Mouse (Mus musculus): ENCODE data around the gene Mrm2. TPM values are rescaled to one million over a fixed set of nuclear protein-coding genes. Genes with fewer than 3 reads are reported as not detected.

The Mrm2 gene
- 19.5 and 20.9 TPM in 2 replicates for polyA plus RNA-seq (2014; fragmentation: Nextera tagmentation; extraction: Ambion mirVana)

DNA sequence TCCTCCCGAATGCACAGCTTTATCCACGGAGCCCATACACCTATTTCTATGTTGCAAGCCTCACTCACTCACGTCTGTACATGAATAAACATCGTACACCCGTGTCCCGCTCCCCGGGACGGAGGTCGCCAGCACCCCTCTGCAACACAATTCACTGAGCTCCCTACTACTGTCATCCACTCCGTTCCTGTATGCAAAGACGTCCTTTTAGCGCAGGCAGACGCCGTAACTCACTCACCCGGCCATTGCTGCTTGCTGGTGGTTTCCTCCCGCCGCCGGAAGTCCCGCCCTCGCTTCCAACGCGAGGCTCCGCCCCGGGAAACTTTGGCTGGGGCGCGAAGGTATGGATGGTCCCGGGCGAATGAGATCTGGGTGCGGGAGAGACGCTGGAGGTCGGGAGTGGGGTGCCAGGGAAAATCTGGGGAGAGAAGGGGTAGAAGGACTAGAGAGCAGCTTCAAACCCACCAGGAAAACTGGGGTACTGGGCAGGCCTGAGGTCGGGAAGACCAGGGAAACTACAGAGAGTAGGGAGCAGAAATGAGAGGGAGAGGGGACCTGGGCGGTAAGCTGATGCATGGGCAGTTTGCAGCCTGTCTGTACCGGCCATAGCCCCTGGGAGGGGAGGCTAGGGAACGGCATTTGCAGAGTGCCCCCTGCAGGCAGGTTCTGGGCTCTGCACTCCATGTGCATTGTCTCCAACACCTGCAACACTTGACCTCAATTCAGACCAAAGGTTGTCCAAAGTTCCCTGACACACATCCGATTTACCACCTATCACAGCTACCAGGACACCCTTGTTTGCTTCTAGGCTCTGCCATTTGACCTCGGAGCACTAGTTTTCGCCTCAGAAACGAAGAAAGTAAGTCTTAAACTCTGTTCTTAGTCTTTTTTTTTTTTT, at the start of gene Mrm2:
Gene Mrm2 (minus strand): TSS at position 284 of the 898 bp plus-strand sequence.
- Histone ChIP-seq H3K9ac (ENCODE audit: low read length) (peak within 1 kb of the TSS; percentile 68), H3K9me3 (ENCODE audit: control insufficient read depth, low read length) (no peaks in the 10 kb centered on the region), H3K4me2 (ENCODE audit: low read length) (peak within 1 kb of the TSS; percentile 93), H3K36me3 (ENCODE audit: control insufficient read depth, insufficient read depth, low read length) (peaks cover 30% of the 10 kb centered on the region), H3K4me3 (ENCODE audit: low read depth, low read length) (peak within 1 kb of the TSS; percentile 61), H3K27me3 (replicated peaks; ENCODE audit: control insufficient read depth, insufficient read depth, low read length) (no peaks in the 10 kb centered on the region), H3K27ac (ENCODE audit: low read depth) (peak within 1 kb of the TSS; percentile 87), H3K4me1 (replicated peaks; ENCODE audit: control insufficient read depth, insufficient read depth, low read length) (peaks cover 9% of the 10 kb centered on the region)
- 1% methylated on average over 39 of the region's 39 CpGs for WGBS
- ATAC-seq (replicated peaks; ENCODE audit: low FRiP score, low TSS enrichment, low read depth) (peak; percentile 72), DNase-seq (ENCODE audit: low spot score) (peak; percentile 93)

DNA sequence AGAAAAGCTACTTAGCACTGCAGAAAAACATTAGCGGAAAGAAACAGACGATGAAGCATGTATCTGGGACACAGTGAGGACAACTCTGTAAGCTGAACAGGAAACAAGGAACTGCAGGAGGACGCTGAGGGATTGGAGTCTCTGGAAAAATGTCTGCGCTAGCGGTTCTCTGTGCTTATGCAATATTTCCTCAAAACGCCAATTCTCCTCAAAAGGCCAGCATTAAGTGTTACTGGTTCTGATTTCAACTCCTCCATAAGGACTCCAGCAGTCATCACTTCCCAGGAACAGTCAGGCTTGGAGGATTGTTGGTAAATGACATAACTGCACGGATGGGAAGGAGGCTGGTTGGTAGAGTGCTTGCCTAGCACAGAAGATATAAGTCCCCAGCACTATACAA, 49.5 kb upstream of the Mrm2 start:
- peaks cover 4% of the 10 kb centered on the region for H3K4me1 ChIP-seq (replicated peaks; ENCODE audit: control insufficient read depth, insufficient read depth, low read length)
- H3K27ac ChIP-seq (ENCODE audit: low read depth): no peak overlapping the region
- ATAC-seq (replicated peaks; ENCODE audit: low FRiP score, low TSS enrichment, low read depth) (no peak), DNase-seq (ENCODE audit: low spot score) (no peak)
- no peak overlapping the region for H3K4me2 ChIP-seq (ENCODE audit: low read length)
- no peaks in the 10 kb centered on the region for H3K9me3 ChIP-seq (ENCODE audit: control insufficient read depth, low read length)
- WGBS: 87% methylated on average over 7 of the region's 7 CpGs
- no peaks in the 10 kb centered on the region for H3K27me3 ChIP-seq (replicated peaks; ENCODE audit: control insufficient read depth, insufficient read depth, low read length)
- H3K36me3 ChIP-seq (ENCODE audit: control insufficient read depth, insufficient read depth, low read length): no peaks in the 10 kb centered on the region
- H3K4me3 ChIP-seq (ENCODE audit: low read depth, low read length): no peak overlapping the region
- no peak overlapping the region for H3K9ac ChIP-seq (ENCODE audit: low read length)

DNA sequence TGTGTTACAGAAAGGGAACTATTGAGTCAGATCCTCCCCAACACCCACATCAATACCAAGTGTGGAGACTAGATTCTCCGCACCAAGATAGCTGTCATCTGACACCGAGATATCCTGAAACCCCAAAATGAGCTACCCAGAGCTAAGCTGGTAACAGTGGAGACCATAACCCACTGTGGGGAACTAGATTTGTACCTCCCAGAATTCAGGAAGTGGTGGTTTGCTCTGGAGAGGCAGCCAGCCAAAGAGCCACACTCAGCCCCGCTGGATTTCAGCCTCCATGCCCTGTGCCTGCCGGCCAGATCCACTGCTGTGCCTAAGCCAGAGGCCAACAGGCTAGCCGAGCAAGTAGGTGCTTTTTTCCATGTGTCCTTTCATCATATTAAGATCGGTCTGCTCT, 47.6 kb upstream of the Mrm2 start:
- no peaks in the 10 kb centered on the region for H3K9me3 ChIP-seq (ENCODE audit: control insufficient read depth, low read length)
- ATAC-seq (replicated peaks; ENCODE audit: low FRiP score, low TSS enrichment, low read depth): no peak
- H3K4me3 ChIP-seq (ENCODE audit: low read depth, low read length): no peak overlapping the region
- H3K36me3 ChIP-seq (ENCODE audit: control insufficient read depth, insufficient read depth, low read length): no peaks in the 10 kb centered on the region
- H3K27ac ChIP-seq (ENCODE audit: low read depth): no peak overlapping the region
- no peak overlapping the region for H3K4me2 ChIP-seq (ENCODE audit: low read length)
- no peak for DNase-seq (ENCODE audit: low spot score)
- no peaks in the 10 kb centered on the region for H3K27me3 ChIP-seq (replicated peaks; ENCODE audit: control insufficient read depth, insufficient read depth, low read length)
- WGBS: 79% methylated on average over 6 of the region's 6 CpGs
- no peak overlapping the region for H3K9ac ChIP-seq (ENCODE audit: low read length)
- peaks cover 4% of the 10 kb centered on the region for H3K4me1 ChIP-seq (replicated peaks; ENCODE audit: control insufficient read depth, insufficient read depth, low read length)

DNA sequence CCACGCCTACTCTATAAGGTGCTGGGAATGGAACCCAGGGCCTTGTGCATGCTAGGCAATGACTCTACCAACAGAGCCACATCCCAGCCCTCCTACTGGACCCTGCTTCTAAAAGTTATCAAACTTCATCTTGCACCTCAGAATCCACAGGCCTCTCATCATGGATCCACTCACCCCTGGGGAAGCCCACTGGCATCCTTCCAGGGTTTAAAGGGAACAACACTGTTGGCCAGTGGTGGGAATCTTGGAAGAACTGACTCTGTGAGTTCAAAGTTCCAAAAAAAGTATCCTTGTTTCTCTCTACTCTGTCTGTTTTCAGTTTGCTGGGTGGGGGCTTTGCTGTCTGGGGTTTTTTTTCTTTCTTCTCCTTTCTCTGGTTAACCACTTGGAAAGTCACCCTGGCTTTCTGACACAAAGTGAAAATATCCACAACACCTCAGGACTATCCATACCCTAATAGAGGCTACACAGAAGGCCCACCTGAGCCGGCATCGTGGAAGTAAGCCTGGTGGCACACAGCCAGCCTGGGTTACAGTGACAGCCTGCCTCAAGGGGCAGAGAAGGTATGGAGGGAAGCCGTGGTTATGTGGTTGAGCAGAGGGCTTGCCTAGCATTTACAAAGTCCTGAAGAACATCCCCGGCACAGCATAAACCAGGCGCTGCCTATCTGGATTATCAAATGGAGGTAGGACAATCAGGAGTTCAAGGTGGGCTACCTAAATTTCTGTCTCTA, 46.6 kb upstream of the Mrm2 start:
- Histone ChIP-seq H3K9ac (ENCODE audit: low read length) (no peak overlapping the region), H3K36me3 (ENCODE audit: control insufficient read depth, insufficient read depth, low read length) (no peaks in the 10 kb centered on the region), H3K27me3 (replicated peaks; ENCODE audit: control insufficient read depth, insufficient read depth, low read length) (no peaks in the 10 kb centered on the region), H3K4me1 (replicated peaks; ENCODE audit: control insufficient read depth, insufficient read depth, low read length) (no peaks in the 10 kb centered on the region), H3K9me3 (ENCODE audit: control insufficient read depth, low read length) (no peaks in the 10 kb centered on the region), H3K4me2 (ENCODE audit: low read length) (no peak overlapping the region), H3K27ac (ENCODE audit: low read depth) (no peak overlapping the region), H3K4me3 (ENCODE audit: low read depth, low read length) (no peak overlapping the region)
- ATAC-seq (replicated peaks; ENCODE audit: low FRiP score, low TSS enrichment, low read depth) (no peak), DNase-seq (ENCODE audit: low spot score) (no peak)
- 93% methylated on average over 6 of the region's 6 CpGs for WGBS

DNA sequence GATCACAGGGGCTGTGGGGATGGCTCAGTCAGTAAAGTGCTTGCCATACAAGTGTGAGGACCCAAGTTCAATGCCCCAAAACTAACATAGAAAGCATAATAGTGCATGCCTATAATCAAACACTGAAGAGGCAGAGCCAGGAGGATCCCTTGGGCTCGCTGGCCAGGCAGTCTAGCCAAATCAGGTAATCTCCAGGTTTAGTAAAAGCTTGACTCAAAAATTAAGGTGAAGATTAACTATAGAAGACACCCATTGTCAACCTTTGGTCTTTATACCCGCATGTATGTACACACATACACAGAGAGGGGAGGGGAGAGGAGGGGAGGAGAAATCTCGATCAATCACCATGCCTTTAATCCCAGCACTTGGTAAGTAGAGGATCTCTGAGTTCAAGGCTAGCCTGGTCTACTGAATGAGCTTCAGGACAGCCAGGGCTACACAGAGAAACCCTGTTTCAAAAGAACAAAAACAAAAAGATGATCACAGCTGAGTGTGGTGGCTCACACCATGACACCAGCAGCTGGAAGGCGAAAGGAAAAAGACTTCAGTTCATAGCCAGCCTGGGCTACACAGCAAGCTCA, 43.6 kb upstream of the Mrm2 start:
- Histone ChIP-seq H3K4me3 (ENCODE audit: low read depth, low read length) (no peak overlapping the region), H3K27me3 (replicated peaks; ENCODE audit: control insufficient read depth, insufficient read depth, low read length) (no peaks in the 10 kb centered on the region), H3K9ac (ENCODE audit: low read length) (no peak overlapping the region), H3K36me3 (ENCODE audit: control insufficient read depth, insufficient read depth, low read length) (no peaks in the 10 kb centered on the region), H3K27ac (ENCODE audit: low read depth) (no peak overlapping the region), H3K4me1 (replicated peaks; ENCODE audit: control insufficient read depth, insufficient read depth, low read length) (peaks cover 6% of the 10 kb centered on the region), H3K4me2 (ENCODE audit: low read length) (no peak overlapping the region), H3K9me3 (ENCODE audit: control insufficient read depth, low read length) (no peaks in the 10 kb centered on the region)
- DNase-seq (ENCODE audit: low spot score): no peak
- no peak for ATAC-seq (replicated peaks; ENCODE audit: low FRiP score, low TSS enrichment, low read depth)
- 83% methylated on average over 4 of the region's 4 CpGs for WGBS

DNA sequence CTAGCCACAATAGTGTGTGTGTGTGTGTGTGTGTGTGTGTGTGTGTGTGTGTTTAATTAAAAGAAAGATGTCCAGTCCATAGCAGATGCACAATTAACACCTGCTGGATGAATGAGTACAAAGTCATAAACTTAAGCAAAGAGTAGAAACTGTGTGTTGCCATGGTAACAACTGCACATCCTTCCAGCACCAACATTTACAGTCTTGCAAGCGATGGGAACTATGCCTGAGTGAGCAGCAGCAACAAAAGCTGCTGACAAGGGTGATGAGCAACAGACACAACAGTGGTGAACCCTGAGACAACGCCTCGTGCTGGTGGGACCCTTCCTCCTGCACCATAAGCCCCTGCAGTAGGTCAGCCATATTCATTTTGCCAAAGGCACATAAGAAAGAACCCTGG, 42.5 kb upstream of the Mrm2 start:
- Histone ChIP-seq H3K4me1 (replicated peaks; ENCODE audit: control insufficient read depth, insufficient read depth, low read length) (peaks cover 12% of the 10 kb centered on the region), H3K27me3 (replicated peaks; ENCODE audit: control insufficient read depth, insufficient read depth, low read length) (no peaks in the 10 kb centered on the region), H3K4me2 (ENCODE audit: low read length) (no peak overlapping the region), H3K27ac (ENCODE audit: low read depth) (no peak overlapping the region), H3K4me3 (ENCODE audit: low read depth, low read length) (no peak overlapping the region), H3K9me3 (ENCODE audit: control insufficient read depth, low read length) (no peaks in the 10 kb centered on the region), H3K9ac (ENCODE audit: low read length) (no peak overlapping the region), H3K36me3 (ENCODE audit: control insufficient read depth, insufficient read depth, low read length) (no peaks in the 10 kb centered on the region)
- DNase-seq (ENCODE audit: low spot score) (no peak), ATAC-seq (replicated peaks; ENCODE audit: low FRiP score, low TSS enrichment, low read depth) (no peak)
- WGBS: 34% methylated on average over 3 of the region's 3 CpGs

DNA sequence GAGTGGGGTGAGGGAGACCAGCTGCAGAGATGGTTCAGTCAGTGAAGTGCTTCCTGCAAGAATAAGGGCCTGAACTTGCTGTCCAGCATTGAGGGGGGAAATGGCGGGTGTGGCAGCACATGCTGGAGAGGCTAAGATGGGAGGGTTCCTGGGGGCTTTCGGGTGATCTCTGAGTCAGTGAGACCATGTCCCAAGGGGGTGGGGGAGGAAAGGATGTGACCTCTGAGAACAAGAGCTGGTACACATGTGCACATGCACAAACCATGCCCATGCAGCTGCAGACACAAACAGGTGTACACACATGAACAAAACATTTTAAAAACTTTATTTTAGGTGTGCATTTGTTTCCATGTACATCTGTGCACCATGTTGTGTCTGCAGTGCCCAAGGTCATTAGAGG, 42.0 kb upstream of the Mrm2 start:
- no peaks in the 10 kb centered on the region for H3K36me3 ChIP-seq (ENCODE audit: control insufficient read depth, insufficient read depth, low read length)
- no peaks in the 10 kb centered on the region for H3K27me3 ChIP-seq (replicated peaks; ENCODE audit: control insufficient read depth, insufficient read depth, low read length)
- no peak overlapping the region for H3K27ac ChIP-seq (ENCODE audit: low read depth)
- H3K4me2 ChIP-seq (ENCODE audit: low read length): no peak overlapping the region
- H3K4me1 ChIP-seq (replicated peaks; ENCODE audit: control insufficient read depth, insufficient read depth, low read length): peaks cover 12% of the 10 kb centered on the region
- DNase-seq (ENCODE audit: low spot score) (no peak), ATAC-seq (replicated peaks; ENCODE audit: low FRiP score, low TSS enrichment, low read depth) (no peak)
- 67% methylated on average over 2 of the region's 2 CpGs for WGBS
- no peaks in the 10 kb centered on the region for H3K9me3 ChIP-seq (ENCODE audit: control insufficient read depth, low read length)
- no peak overlapping the region for H3K9ac ChIP-seq (ENCODE audit: low read length)
- H3K4me3 ChIP-seq (ENCODE audit: low read depth, low read length): no peak overlapping the region

DNA sequence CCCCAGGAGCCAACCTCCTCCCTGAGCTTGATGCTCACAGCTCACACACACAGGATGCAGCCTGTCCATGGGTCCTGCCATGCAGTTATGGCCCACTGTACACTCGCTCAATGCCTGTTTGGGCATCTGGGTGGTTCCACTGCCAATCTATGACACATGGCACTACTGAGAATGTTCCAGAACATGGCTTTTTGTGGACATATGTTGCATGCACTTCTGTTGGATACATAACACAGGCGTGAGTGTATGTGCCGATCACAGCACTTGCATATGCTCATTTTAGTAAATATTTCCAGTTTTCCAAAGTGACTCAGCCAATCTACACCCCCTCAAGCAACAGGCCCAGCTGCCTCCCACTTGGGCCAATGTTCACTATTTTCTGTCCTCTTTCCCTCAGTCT, 40.0 kb upstream of the Mrm2 start:
- no peak for ATAC-seq (replicated peaks; ENCODE audit: low FRiP score, low TSS enrichment, low read depth)
- Histone ChIP-seq H3K27me3 (replicated peaks; ENCODE audit: control insufficient read depth, insufficient read depth, low read length) (no peaks in the 10 kb centered on the region), H3K4me2 (ENCODE audit: low read length) (no peak overlapping the region), H3K4me1 (replicated peaks; ENCODE audit: control insufficient read depth, insufficient read depth, low read length) (peaks cover 12% of the 10 kb centered on the region), H3K36me3 (ENCODE audit: control insufficient read depth, insufficient read depth, low read length) (no peaks in the 10 kb centered on the region), H3K9ac (ENCODE audit: low read length) (no peak overlapping the region), H3K9me3 (ENCODE audit: control insufficient read depth, low read length) (no peaks in the 10 kb centered on the region), H3K27ac (ENCODE audit: low read depth) (no peak overlapping the region), H3K4me3 (ENCODE audit: low read depth, low read length) (no peak overlapping the region)
- no peak for DNase-seq (ENCODE audit: low spot score)
- 92% methylated on average over 3 of the region's 3 CpGs for WGBS
